Mouse (Mus musculus): ENCODE data around the gene Ncaph2.
A peak's percentile ranks its signal among the peaks of the same experiment; 100 is the strongest.

Ncaph2 gene

DNA sequence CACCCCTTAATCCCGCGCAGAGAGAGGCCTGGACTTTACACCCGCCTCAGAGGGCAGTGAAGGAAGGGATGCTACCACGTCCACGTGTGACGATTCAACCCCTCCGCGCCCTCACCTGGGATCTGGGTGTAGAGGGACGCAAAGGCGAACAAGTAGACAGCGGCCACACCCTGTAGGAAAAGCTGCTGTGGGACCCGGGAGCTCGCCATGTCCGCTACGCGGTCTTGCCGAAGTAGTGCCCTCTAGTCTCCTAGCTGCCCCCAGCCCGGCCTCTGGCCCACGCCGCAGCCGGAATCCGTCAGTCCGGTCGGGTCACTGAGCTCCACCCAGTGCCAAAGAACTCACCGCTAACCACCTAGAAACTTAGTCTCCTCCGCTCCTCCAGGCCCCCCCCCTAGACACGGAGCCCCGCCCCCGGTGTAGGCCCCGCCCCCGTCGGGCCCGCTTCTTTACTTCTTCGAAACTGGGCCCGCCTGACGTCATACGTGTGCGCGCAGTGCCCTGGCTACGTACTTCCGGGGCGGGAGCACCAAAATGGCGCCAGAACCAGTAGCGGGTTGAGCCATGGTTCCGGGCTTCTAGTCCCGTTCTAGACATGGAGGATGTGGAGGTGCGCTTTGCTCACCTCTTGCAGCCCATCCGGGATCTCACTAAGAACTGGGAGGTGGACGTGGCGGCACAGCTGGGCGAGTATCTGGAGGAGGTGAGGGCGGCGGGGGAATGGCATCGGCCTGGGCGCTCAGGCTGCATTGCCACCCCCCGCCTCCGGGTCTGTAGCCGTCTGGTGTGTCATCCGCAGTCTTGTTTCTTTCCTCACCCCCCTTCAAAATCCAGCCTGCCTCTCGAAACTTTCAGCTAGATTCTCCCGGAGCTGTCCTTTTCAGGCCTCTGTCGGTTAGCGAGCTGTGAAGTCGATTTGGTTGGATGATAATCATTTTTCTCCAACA is at the start of gene Ncaph2, which contains the start of gene Lmf2:
Gene Ncaph2 (plus strand): TSS at position 479 of the 947 bp plus-strand sequence.
Gene Lmf2 (minus strand): TSS at position 419 of the 947 bp plus-strand sequence.
- DNase-seq (ENCODE audit: low spot score in 2 of 2): peak; percentile 94 to 96

DNA sequence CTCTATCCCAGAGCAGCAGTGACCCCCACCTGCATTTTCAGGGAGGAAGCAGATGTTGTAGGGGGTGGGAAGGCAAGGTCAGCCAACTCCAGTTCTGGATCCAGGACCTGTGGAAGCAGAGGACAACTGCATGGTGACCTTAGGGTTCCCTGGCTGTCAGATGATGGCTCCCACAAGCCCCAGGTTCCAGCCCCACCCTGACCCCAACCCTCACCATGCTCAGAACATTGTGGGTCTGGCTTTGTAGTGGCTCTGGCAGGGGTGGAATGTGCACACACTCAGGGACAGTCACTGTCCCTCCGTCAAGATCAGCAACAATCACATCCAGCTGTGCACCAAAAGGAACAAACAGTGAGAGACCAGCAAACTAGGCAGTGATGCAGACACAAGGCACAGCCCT is 49.6 kb upstream of the Ncaph2 start:
- no peak for DNase-seq (ENCODE audit: low spot score in 2 of 2)

DNA sequence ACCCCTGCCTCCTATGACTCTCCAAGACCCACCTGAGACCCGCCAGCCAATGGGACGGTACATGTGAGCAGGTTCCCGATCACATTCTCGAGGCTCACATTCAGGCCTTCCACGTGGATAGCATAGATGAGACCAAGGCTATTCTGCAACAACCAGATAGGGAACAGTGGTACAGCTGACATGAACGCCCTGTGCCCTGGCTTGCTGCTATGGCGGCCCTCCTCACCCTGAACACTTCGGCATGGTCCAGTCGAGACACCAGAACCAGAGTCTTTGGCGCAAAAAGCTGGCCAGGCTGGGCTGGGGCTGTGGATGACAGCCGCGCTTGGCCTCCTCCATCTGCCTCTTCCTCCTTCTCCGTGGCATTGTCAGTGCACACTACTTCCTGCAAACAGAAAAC is 48.1 kb upstream of the Ncaph2 start:
- DNase-seq (ENCODE audit: low spot score in 2 of 2): no peak

DNA sequence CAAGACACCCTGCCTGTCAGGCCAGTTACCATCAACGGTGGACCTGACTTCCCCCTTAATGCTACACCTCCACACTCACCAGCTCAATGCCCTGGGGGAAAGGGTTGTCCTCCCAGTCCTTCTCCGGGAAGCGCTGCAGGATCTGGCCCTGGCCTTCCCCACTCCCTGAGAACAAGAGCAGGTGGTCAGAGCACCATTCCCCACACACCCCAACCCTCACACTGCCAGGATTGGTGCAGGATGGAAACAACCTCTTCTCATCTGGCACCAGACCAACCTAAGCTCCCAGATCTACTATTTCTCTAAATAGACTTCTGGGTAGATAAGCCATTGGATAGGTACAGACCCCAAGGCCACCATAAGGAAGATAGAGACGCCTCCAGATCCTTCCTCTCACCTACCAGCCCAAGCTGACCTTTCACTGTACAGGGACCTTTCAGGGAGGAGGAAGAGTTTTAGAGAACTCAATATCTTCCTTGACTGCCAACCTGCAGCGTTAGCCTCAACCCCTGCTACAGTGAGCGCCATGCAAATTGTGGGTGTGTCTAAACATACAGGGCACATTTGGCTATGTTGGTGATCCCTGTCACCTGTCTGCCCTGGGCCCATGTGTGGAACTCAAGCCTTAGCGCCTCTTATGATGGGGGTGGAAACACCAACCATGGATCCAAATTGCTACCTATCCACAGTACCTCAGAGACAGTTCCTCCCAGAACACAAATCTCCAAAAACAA is 46.9 kb upstream of the Ncaph2 start:
- peak; percentile 50 to 52 for DNase-seq (ENCODE audit: low spot score in 2 of 2)

DNA sequence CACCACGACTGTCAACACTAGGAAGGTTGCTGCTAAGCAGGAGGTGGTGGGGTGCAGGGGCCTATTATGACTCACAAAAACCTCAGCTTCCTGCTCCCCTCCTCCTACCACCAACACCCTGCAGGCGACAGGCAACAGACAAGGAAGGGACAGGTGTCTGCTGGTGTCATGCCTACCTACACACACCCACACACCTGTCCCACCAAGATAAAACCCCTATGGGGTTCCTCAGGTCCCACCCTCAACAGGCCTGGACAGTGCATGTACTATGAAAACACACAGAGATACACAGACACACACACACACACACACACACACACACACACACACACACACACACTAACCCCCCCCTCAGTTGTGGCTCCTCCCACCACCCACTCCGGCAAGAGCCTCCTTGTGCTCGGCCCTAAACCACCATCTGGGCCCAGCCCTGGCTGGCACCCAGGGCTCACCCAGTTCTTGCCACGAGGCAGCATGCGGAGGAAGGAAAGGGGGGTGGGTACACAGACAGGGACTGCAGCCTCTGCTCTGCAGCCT is 45.5 kb upstream of the Ncaph2 start:
- peak; percentile 79 for DNase-seq (ENCODE audit: low spot score in 2 of 2)

DNA sequence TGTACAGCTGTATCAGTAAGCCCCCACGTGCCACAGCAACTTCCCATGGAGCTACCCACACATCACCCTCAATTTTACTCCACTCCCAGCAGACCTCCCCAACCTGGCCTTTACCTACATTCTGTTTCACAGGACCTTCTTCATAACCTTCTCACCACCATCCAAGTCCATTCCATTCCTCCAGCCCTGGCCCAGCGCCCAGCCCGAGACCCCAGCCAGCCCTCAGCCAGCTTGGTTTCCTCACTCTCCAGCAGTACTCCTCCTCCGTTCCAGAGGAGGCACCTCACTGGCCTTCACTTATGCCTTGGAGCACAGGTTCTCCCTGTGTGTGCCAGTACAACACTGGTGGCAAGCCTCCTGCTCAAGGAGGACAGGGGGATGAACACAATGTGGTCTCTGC is 42.2 kb upstream of the Ncaph2 start:
- no peak for DNase-seq (ENCODE audit: low spot score in 2 of 2)

DNA sequence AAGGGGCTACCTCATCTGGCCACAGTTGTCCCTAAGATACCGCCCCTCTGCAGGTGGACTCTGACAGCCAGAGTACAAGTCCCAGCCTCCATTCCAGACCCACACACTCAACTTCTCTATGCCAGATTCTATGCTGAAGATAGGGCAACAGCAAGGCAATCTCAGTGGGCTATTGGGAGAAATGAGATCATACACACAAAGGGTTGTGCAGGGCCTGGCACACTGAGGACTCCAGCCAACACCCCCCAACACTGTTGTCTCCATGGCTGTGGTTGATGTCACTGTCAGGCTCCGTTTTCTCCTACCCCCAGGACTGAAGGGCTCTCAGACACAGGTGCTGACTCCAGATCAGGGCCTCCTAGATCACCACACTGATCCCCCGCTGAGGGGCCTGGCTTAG is 41.4 kb upstream of the Ncaph2 start:
- no peak for DNase-seq (ENCODE audit: low spot score in 2 of 2)

DNA sequence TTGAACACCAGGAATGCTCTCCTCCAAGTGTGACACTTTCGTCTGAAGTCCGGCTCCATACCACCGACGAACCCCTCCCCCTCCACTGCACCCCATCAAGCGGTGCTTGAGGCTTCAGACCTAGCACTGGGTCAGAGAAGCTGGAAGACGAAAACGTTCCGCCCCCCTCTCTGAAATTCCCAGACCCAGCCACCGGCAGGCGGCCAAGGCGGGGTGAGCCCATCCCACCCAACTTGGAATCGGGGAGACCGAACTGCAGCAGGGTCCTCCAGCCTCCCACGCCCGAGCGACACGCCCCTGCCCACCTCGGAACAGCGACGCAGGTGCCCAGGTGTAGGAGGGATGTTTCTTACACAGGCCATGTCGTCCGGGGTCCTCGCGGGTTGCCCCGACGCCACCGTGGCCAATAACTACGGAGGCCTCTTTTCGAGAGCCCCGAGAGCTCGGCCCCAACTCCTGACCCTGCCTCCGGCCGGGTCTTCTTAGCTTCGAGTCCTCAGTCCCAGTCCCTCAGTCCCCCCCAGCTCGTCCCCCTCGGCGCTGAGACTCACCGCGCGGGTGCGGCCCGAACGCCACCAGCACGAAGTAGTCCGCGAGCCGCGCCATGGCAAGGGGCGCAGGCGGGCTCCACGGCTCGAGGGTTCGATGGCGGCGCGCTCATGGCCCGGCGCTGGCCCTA is 40.9 kb upstream of the Ncaph2 start:
- peak in 1 of 2 experiments; percentile 36 for DNase-seq (ENCODE audit: low spot score in 2 of 2)

DNA sequence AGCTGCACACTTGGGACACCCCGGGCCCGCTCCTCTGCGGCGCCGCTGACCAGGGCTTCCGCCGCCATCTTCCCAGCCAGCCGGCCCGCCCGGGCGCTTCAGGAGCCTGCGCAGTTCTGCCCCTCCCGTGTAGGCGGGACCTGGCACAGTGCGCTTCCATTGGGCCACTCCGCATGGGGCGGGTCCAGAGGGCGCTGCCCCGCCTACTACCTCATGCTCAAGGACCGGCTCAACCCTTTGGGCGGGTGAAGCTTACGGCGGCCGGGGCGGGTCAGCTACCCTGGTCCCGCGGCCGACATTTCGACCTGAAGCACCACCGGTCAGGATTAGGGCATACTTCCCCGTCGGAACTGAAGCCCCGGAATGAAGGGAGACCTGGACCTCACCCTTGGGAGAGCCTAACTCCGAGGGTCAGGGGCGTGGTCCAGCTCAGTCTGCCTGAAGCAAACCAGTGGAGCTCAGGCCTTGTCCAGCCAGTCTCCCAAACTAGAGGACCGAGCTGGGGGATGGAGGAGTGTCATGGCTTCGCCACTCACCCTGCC is 40.3 kb upstream of the Ncaph2 start, which contains the start of gene Sbf1:
Gene Sbf1 (minus strand): TSS at position 122 of the 542 bp plus-strand sequence.
- peak; percentile 98 to 99 for DNase-seq (ENCODE audit: low spot score in 2 of 2)

DNA sequence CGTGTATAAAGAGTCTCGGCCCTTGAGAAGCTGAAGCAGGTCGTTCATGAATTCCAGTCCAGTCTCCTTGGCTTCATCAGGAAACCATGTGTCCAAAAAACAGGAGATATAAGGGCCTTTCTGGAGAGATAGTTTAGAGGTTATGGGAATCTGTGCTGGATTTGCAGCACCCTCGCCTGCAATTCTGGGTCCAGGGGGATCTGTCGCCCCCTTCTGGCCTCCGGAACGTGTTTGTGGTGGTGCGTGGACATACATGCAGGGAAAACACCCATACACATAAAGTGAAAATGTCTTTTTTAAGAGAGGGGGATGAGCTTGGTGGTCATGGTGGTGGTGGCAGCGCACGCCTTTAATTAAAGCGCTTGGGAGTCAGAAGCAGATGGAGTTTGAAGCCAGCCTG is 39.4 kb upstream of the Ncaph2 start:
- peak in 1 of 2 experiments; percentile 31 for DNase-seq (ENCODE audit: low spot score in 2 of 2)

DNA sequence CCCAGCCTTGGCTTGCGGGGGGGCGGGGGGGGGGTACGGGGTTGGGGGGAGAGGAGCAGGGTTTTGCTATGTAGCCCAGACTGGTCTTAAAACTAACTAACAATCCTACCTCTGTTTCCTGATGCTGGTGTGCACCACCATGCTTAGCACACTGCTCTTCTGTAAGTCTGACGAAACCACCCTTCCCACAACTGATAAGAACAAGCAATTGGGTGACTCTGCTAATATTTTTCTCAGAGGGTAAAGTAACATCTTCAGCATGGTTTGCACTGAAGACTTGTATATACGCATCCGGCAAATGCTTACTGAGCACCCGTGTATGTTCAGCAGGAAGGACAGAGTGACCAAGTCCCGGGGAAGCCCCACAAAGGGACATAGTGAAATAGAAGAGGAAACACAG is 34.3 kb upstream of the Ncaph2 start:
- no peak for DNase-seq (ENCODE audit: low spot score in 2 of 2)

DNA sequence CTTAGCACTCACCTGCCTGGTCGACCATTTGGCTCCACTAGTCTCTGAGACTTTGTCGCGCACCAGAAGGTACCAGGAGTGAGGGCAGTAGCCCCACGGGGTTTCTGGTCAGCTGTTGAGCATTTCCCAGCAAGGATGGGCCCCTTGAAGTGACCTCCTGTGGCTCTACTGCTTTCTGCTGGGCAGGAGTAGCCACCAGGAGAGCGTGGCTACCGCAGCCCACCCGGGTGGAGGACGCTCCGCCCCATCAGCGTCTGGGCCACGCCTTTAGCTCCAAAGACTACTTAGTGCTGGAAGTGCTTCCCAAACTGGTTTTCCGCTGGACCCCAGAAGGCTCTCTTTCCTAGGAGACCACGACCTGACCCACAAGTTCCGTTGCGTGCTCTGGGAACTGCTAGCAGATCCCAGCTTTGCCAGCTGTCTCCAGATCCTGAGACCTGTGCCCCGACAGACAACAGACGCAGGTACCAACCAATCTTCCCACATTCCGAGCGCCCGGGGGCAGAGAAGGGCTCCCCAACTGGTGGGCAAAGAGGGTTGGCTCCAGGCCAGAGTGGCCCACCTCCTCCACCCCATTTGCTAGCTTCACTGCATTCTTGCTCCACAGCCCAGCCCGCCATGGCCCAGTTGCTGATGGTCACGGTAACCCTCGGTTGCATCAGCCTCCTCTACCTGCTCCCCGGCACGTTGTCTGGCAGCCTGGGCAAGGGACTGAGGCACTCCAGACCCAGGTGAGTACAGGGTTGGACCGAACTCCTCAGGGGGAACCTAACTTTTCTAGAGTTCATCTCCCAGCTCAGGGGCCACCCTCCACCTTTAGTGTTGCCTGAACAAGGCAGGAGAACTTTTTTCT is 32.6 kb upstream of the Ncaph2 start, which contains the start of gene Adm2:
Gene Adm2 (plus strand): TSS at position 51 of the 853 bp plus-strand sequence.
- no peak for DNase-seq (ENCODE audit: low spot score in 2 of 2)

DNA sequence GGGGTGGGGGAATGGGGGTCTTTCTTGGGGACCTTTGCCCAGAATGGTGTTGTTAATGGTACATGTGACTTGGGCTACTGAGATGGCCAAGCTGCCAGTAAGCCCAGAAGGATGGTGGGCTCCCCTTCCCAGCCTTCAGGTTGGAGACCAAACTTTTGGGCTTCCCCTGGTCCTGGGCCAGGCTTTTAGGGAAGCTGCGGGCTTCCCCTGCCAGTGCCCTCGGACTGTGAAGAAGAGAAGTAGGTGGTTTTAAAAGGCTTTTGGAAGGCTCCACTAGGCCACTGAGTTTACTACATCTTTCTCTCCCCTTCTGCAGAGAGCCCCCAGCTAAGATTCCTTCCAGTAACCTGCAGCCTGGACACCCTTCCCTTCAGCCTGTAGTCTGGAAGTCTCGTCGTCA is 31.9 kb upstream of the Ncaph2 start:
- no peak for DNase-seq (ENCODE audit: low spot score in 2 of 2)

DNA sequence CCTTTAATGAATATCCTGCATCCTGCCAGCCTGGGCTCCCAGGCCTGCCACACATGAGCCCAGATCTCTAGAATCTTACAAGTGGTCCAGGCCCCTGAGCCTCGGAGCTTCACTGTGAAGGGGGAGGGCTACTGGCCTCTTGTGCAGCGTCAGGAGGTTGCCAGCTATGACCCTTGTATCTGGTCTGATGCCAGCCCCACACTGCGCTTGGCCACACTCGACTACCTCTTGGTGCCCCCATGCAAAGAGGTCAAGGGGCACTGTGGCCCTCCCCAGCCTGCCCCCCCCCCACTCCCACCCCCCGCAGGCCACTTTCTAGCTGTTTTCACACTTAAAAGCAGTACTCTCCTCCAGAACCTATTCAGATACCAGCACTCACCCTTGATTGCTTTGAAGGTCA is 29.1 kb upstream of the Ncaph2 start:
- no peak for DNase-seq (ENCODE audit: low spot score in 2 of 2)

DNA sequence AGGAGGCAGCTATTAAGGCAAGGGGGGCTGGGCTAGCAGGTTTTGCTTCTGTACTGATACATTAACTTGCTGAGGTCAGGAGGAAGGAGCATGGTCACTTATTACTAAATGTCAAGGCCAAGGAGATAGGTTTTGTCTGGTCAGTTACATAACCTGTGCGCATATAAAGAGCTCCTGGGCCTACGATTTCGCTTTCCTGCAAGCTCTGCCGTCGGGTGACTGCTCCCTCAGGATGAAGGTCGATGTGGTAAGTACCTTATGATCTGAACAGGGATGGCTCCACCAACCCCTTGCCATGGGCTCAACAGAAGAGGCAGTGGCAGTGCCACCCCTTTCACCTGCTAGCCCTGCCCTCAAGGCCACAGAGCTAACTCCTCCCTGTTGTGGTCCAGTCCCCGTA is 21.2 kb upstream of the Ncaph2 start, which contains the start of gene Miox:
Gene Miox (plus strand): TSS at position 128 of the 400 bp plus-strand sequence.
- DNase-seq (ENCODE audit: low spot score in 2 of 2): no peak

DNA sequence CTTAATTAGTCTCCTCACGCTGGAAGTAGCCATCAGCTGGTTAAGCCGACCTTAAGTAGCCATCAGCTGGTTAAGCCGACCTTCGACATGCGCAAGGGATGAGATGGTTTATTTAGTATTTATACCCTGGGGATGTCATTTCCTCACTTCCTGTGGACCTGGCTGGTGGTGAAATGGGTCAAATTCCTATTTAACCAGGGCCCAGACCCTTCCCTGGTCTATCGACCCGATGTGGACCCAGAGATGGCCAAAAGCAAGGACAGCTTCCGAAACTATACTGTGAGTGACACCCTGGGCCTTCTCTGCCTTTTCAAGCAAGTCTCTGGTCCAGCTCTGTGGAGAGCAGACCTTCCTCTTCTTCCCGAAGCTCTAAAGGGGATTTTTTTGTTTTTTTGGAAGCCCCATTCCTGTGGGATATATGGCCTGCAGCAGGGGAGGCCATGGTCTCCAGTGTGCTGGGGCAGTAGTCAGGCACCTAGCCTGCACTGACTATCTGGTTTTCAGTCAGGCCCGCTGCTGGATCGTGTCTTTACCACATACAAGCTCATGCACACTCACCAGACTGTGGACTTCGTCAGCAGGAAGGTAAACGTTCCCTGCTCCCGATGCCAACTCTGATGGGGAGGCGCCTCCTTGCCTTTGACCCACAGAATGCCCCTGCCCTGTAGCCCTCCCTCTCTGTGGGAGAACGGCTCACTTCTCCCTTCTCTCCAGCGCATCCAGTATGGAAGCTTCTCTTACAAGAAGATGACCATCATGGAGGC is 20.6 kb upstream of the Ncaph2 start:
- DNase-seq (ENCODE audit: low spot score in 2 of 2): no peak

DNA sequence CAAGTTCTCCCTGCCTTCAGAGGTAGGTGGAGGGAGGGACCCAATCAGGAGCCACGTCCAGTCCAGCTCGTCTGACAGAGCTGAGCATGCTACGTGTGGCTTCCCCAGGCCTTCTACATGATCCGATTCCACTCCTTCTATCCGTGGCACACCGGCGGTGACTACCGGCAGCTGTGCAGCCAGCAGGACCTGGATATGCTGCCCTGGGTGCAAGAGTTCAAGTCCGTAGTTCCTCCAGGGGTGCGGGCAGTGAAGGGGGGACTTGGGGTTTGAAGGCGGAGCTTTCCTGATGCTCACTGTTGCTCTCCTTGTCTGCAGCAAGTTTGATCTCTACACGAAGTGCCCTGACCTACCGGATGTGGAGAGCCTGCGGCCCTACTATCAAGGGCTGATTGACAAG is 19.1 kb upstream of the Ncaph2 start:
- no peak for DNase-seq (ENCODE audit: low spot score in 2 of 2)

DNA sequence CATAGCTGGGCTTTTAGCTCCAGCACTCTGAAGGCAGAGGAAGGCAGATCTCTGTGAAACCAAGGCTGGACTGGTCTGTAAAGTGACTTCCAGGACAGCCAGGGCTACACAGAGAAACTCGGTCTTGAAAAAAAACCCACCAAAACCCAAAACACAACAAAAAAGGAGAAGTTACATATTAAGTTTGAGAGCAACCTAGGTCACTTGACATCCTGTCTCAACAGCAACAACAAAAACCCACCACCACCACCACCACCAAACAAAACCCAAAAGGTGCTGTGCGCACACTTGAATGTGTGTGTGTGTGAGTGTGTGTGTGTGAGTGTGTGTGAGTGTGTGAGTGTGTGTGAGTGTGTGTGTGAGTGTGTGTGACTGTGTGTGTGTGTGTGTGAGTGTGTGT is 15.8 kb upstream of the Ncaph2 start:
- peak; percentile 37 to 59 for DNase-seq (ENCODE audit: low spot score in 2 of 2)

DNA sequence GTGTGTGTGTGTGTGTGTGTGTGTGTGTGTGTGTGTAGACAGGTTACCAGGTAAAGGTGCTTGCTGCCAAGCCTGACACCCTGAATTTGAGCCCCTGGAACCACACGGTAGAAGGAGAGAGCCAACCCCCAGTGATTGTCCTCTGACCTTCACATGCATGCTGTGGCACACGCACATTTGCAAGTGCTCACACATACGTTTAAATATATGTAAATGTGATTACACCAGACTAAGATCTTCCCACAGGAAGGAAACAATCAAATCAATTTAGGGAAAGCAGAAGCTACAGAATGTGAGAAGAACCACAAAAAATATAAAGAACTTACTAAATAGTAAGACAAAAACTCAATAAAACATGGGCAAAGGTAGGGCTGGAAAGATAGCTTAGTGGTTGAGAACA is 15.4 kb upstream of the Ncaph2 start:
- DNase-seq (ENCODE audit: low spot score in 2 of 2): no peak

DNA sequence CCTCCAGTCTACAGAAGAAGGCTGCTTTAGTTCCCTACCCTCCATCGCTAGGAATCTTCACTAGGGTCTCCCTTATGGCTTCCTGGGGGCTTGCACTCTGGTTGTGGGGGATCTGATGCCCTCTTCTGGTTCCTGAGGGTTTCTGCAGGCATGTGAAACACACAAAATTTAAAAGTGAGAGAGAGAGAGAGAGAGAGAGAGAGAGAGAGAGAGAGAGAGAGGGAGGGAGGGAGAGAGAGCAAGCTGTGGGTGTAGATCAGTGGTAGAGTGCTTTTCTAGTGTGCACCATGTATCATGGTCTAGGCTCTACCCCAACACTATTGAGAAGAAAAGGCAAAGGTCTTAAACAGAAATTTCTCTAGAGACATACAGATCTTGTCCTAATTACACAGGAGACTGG is 13.8 kb upstream of the Ncaph2 start:
- DNase-seq (ENCODE audit: low spot score in 2 of 2): no peak
